Mouse (Mus musculus) v-Abl transformed pro-B cells (cell line): ENCODE measurements around the gene Rem1.
"Not testable (repeated sequence)": the region's sequence is repeated elsewhere in the genome, so short reads cannot be mapped to it uniquely, and the experiment has no call there.

Experiments
- in situ Hi-C, 2 experiments: fragments of 400-800 bp; cut with MboI; formaldehyde crosslinking; loops; one replicate each; pipeline ENCODE4 v1.15.1; 2025; ENCODE audit not compliant: unreplicated experiment in 2 of 2

Gene Rem1

DNA sequence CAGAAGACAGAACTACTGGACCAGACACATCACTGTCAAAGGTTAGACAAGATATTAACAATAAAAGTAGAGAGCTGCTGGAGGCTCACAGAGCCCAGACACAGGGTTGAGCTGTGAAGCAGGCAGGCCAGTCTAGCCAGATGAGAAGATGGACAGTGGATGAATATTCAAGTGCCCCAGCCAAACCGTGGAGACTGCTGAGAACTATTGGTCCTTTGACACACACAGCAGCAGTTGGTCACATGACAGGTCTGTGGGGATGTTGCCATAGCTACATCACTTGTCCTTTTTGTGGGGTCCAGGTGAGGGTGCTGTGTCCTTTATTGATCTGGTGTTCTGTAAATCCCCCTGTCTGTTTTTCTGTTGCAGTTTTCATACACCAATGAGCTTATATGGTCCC lies 1.5 kb upstream of the Rem1 start:
- in situ Hi-C loops, result no loop called here

DNA sequence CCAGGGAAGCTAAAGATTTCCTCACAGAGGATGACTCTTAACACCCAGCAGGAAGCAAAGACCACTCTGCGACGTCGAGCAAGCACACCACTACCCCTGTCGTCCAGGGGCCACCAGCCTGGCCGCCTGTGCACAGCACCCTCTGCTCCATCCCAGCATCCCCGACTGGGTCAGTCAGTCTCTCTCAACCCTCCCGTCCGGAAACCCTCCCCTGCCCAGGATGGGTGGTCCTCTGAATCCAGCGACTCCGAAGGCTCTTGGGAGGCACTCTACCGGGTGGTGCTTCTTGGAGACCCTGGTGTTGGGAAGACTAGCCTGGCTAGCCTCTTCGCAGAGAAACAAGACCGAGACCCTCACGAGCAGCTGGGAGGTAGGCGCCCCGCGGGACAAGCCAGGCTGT lies 1.3 kb downstream of the Rem1 start:
- in situ Hi-C loops, result no loop called here

DNA sequence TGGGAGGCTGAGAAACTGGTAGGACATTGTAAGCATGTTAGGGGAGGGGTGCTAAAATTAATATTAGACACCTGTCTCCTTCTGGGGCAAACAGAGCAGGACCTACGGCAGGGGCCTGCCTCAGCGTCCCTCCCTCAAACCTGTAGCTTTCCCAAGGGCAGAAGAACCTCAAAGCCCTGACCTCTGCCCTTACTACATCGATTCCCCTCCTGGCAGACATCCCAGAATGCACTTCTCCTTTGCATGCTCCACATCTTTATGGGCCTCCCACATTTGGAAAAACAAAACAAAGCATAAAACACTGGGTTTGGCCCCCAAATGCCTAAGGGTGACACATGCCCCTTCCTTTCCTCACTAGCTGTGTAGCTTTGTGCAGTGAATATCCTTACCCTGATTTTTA lies 2.5 kb downstream of the Rem1 start:
- in situ Hi-C loops, result no loop called here

DNA sequence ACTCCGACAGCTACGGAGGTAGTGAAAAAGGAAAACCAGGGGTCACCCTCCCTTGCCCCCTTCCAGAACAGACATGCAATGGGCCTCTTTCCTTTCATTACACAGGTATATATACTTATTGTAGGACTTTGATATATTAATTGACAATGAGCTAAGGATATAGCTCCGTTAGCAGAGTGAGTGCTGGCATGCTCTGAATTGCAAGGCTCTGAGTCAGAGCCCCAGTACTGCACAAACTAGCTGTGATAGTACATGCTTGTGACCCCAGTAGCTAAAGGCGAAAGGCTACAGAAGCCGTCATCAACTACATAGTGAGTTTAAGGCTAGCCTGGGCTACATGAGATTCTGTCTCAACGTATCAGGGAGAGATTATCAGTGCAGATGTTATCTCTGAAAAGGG lies 3.2 kb downstream of the Rem1 start:
- in situ Hi-C loops, result no loop called here

DNA sequence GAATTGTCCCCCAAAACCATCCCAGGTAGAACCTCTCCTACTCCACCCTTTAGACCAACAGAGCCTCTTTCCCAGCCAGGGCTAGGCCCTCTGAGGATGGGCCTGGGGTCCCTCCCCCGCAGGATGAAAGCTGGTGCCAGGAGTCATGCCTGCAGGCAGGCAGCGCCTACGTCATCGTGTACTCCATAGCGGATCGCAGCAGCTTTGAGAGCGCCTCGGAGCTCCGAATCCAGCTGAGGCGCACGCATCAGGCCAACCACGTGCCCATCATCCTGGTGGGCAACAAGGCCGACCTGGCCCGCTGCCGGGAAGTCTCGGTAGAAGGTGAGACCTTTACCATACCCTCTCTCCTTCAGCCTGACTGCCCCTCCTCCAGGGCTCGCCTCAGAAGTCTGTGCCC lies 6.6 kb downstream of the Rem1 start:
- in situ Hi-C loops, result no loop called here

DNA sequence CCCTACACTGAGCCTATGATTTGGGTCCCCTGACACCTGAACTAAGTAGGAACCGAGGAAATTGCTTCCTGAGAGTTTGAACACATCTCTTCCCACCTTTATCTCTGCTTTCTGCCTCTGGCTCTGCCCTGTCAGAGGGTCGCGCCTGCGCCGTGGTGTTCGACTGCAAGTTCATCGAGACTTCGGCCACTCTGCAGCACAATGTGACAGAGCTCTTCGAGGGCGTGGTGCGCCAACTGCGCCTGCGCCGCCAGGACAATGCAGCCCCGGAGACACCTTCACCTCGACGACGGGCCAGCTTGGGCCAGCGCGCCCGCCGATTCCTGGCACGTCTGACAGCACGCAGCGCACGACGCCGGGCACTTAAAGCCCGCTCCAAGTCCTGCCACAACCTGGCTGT lies 7.6 kb downstream of the Rem1 start:
- in situ Hi-C loops, result no loop called here

DNA sequence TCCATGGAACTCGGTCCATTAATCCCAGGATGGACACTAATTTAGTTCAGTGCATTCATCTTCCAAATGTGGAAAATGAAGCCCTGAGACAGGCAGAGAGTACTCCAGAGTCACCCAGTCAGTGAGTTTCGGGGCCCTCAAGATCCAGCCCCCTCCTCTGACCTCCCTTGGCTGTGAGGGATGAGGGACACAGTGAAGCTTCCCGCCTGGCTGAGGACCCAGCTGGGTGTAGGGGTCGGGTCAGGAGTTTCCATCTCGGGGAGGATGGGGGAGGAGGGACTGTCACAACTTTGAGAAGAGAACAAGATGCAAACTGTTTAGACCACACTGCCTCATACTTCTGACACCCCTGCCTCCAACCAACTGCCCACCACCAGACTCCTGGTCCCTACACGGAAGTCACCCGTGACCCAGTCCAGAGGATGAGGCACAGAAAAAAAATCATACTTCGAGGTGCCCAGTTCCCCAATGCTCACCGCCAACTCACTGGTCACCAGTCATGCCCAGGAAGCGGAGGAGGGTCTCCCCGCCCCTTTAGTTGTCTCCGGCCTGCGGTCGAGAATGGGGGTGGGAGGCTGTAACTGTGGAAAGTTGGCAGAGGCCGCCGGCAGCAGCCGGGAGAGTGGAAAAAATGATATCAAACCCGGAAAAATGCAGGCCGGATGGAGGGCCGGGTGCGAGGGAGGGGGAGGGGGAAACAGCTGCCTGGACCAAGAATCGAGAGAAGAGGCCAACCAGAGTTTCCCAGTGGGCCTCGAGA lies 9.7 kb downstream of the Rem1 start:
- in situ Hi-C loops, result no loop called here

DNA sequence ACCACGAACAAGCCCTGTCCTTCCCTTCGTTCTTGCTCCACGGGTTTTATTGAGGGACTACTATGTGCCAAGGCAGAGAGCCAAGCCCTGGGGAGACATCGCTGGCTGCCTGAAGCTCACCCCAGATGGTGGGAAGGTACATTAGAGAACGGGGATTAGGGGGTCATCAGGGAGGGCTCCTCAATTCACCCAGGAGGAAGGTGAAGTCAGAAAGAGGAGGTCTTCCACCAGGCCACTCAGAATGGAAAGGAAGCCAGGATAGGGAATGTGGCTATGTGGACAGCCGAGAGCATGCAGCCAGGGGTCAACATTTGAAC lies 10.2 kb downstream of the Rem1 start:
- in situ Hi-C loops, result no loop called here

DNA sequence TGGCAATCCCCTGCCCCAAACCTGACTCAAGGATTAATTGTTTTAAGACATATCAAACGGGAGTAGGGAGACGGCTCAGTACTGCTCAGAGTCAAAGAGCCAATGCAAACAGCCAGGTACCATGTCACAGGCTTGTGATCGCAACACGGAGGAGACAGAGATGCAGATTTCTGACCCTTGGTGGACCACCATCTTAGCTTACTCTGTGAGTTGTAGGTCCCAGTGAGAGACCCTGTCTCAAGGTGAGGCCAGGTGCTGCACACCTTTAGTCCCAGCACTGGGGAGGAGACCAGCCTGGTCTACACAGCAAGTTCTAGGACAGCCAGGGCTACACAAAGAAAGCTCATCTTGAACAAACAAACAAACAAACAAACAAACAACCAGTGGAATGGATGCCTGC lies 10.6 kb downstream of the Rem1 start:
- in situ Hi-C loops, result no loop called here

DNA sequence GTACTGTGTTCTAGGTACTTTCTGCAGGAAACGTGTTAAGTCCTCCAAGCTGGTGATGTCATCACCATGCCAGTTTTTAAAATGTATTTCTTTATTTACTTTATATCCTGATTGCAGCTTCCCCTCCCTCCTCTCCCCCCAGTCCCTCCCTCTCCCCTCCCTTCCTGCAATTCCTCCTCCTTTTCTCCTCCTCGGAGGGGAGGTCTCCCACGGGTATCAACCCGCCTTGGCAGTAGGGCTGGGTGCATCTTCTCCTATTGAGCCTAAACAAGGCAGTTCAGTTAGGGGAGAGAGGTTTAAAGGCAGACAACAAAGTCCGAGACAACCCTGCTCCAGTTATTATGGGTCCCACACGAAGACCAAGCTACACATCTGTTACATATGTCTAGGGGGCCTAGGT lies 12.1 kb downstream of the Rem1 start:
- in situ Hi-C loops, result no loop called here

DNA sequence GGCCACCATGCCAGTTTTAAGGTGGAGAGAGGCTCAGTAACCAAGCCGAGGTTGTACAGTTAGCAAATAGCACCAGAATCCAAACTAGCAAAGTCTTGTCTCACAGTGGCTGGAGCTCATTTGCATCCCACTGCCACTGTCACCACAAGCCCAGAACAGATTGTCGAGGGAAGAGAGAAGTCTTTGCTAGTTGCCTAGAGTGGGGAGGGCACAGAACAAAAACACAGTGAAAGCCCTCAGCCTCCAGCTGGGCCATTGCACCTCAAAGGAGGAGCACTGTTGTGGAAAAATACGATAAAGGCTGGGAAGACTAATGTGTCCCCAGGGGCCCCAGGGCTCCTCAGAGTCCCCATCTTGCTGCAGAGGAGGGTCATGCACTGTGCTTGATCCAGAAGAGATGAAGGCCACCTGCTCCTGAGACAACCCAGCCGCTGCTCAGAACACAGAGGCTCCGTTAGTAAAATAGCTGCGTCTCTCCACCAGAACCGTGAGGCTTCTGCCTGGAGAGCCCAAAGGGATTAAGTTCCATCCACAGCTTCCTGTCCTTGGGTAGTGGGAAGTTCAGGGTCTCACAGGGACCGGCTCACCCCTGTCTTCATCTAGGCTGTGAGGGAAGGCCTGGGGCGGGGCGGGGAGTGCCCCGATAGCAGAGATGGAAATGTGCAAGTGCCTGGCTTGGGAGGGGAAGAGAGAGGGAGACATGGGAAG lies 12.8 kb downstream of the Rem1 start:
- in situ Hi-C loops, result no loop called here

DNA sequence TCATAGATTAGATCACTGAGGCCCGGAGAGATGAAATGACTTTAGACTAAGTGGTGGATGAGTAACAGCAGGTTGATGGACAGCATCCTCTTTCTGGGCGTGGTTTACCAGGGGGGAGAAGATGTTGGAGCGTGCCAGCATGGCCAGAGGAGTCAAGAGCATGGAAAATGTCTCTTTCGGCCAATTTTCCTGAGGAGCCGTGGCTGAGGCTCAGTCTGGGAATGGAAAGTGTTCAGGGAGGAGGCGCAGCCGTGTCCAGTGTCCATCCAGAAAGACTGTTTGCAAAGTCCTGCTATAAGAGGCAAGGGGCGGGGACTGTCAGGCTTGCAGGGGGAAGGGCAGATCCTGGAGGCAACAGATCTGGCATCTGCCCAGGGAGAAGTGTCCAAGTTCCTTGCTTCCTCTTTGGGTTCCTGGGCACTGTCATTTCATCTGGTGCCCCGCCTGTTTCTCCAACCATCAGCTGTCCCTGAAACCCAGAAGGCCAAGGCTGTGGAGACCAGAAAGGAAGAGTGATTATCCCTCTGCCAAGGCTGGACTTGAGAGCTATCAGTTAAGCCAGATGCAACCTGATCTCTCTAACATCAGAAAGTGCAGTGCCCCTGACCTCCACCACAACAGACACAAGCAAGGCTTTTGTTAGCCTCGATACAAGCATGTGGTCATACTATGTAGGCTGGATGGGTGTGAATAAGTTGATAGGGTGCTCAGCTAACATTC lies 26.3 kb downstream of the Rem1 start:
- in situ Hi-C loops, result no loop called here

DNA sequence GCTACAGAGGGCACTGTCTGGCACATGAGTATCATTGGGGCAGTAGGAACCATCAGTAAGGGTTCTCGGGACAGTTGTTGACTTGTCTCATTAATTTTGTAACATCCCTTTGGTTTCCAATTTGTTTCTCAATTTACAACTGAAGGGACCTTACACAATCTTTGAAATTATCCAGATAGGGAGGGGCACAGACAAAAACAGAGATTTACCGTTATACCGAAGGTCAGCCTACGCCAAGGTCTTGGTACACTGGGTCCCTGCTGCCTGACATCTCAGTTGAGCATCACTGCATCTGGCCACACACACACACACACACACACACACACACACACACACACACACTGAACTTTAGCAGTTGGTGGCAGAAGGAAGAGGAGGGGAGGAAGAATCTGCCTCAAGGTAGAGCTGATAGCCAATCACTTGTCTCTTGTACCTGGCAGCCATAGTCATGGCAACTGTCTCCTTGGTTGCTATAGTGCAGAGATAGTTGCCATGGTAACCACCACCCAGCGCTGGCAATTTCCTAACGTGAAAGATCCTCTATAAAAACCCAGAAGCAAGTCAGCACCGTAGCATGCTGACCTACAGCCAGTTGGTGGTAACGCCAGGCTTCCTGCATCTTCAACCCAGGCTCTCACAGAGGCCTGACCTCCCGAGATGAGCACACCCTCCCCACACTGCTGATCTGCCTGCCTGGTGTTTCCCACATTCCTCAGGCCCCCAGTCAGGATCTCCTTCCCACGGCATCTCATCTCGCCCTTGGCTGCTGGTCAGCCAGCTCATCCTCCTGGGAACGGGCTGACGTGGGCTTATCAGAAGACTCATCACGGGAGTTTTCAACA lies 27.3 kb downstream of the Rem1 start:
- in situ Hi-C loops, result no loop called here

DNA sequence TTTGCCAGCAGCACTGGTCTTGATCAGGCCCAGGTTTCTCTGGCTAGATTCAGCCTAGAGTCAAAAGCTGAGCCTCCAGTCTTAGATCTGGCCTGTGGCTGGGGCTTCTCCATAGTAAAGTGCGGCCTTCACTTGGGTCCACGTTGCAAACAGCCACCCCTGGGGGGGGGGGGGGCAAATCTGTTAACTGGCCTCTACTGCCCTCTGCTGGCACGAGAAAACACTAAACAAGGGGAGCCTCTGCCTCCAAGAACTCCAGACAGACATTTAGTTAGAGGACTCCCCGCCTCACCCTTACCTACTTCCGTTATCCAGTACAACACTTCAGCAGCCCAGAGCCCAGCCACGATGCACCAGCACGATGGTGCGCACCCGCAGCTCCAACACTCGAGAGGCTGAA lies 30.6 kb downstream of the Rem1 start:
- in situ Hi-C loops, result no loop called here

DNA sequence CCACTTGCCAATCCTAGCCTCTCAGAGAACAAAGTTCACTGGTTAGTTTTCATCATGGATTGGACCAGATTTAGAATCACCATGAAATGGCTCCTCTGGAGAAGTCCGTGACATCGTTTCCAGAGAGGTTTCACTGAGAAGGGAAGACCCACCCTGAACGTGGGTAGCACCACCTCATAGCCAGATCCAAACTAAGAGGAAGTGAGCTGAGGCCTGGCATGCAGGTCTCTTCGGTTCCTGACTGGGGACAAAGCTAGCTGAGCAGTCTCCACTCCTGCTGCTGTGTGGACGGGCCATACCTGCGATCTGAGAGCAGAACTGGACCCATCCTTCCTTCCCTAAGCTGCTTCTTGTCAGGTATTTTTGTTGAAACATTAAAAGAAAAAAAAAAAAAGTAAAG lies 34.4 kb downstream of the Rem1 start:
- in situ Hi-C loops, result no loop called here

DNA sequence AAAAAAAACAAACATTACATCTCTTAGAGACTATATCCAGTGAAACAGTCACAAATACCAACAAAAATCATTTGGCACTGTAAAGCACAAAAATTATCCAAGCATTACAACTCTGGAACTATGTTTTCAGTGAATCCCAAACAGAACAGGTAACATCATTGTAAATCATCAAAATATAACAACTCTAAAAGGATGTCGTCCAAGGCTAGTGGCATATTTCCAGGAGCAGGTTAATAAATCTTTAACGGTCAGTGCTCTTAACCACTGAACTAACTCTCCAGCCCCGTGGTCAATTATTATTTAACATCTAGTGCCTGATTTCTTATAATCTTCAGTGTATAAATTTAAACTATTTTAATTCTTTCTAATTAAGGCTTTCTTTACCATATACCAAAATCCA lies 39.4 kb downstream of the Rem1 start:
- in situ Hi-C loops, result not testable (repeated sequence)

DNA sequence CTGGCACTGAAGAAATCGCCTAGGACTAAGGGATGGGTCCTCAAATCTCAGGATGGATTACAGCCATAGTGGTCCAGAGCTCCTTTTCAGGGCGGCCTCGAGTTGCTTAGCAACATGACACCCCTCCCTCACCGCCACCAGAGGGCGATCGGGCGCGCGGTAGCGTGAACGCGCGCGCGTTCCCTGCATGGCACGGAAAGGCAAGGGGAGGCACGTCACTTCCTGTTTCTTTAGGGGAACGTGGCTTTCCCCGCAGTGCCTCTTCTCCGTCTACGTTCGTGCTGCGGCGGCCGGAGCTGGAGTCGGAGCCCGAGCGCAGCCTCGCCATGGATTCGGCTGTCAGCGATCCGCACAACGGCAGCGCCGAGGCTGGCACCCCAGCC lies 42.5 kb downstream of the Rem1 start, which contains the start of gene H13:
Gene H13, plus strand, starts transcription at position 206 of the 383 bp plus-strand sequence.
- in situ Hi-C loops, result no loop called here

DNA sequence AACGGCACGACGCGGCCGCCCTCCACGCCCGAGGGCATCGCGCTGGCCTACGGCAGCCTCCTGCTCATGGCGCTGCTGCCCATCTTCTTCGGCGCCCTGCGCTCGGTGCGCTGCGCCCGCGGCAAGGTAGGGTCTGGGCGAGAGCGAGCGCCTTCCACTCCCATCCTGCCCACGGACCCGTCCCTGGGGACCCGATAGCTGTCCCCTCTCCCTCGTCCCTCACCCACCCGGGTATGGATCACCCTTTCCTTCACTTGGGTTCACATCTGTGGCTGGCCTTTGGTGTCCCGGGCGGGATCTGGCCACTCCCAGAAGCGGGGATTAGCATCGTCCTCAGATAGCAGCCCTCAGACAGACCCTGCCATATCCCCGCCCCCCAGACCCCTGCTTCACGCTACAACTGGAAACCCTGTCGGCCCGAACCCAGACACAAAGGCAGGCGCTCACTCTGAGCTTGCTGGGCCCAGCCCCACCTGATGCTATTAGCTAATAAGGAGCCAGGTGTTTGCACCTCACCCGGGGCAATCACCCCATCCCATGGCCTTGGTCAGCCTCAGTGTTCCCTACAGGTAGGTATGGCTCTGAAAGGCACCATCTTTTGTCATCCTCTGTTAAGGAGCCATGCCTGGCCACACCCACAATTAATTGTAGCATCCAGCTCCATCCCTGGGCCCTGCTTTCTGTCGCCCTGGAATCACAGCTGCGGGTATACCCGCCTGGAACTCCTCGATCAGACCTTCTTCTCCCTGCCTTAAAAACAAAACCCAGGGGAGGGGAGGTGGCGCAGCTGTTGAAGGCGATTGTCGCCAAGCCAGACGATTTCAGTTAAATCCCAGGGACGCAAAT lies 43.1 kb downstream of the Rem1 start:
- in situ Hi-C loops, result no loop called here

DNA sequence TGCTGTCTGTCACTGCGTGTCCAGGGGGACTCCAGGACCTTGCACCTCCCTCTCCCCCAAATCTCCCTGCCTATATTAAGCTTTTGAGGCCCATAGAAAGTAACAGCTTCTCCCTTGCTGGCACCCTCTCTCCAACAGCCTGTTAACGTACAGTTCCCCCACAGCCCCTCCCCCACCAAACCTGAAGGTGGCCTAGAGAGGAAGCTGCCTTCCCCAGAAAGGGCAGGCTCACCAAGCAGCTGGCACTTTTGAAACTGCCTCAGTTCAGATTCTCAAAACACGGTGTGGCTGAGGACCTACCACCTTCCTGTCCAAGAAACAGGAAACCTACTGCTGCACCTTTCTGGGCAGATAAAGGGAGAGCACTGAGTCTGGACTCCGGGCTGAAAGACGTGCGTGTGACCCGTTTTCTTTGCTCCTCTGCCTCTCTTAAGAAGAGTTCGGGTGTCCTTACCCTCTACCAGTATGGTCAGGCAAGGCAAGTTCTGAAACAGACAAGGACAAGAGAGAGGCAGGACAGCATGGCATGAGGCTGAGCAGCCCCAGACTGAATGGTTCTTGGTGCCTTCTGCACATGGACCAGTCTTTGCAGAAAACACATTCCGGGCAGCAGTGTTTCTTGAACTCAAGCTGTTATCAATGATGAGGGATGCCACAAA lies 44.4 kb downstream of the Rem1 start:
- in situ Hi-C loops, result no loop called here

DNA sequence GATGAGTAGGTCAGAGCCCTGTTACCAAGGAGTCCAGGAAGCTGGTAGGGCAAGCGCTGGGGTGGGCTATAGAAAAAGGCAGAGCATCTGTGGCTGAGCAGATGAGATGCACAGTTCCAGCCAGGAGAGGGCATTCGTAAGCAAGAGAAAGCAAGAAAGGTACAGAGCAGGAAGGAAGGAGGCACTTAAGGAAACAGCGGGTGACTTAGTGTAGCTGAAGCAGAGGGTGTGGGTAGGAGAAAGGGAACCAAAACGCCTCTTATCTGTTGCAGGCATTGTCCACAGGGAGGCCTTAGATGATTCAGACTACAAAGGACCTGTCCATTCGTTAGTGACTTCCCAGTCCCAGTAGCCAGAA lies 44.9 kb downstream of the Rem1 start:
- in situ Hi-C loops, result no loop called here
